Mouse (Mus musculus) liver, adult (tissue): ENCODE data around the gene D430042O09Rik.

Source experiments
- GATA4 ChIP-seq: IDR thresholded peaks from 2 replicates; pipeline ENCODE4 v1.6.1; 2014; ENCODE audit warnings: mild to moderate bottlenecking, low read length; ENCODE audit not compliant: insufficient replicate concordance

Gene D430042O09Rik

GRCm38 (mm10) chr7:125872202-125872580 lies 164.5 kb downstream of the D430042O09Rik start:
- TF ChIP-seq GATA4 = no peak

- TF ChIP-seq GATA4 = no peak
Observed at GRCm38 (mm10) chr7:125872874-125873273, 165.2 kb downstream of the D430042O09Rik start.

- TF ChIP-seq GATA4 = no peak
Observed at GRCm38 (mm10) chr7:125873971-125874495, 166.3 kb downstream of the D430042O09Rik start.

GRCm38 (mm10) chr7:125878040-125878439 lies 170.4 kb downstream of the D430042O09Rik start:
- TF ChIP-seq GATA4 = no peak

- no peak for TF ChIP-seq GATA4
Observed at GRCm38 (mm10) chr7:125883232-125883631, 175.5 kb downstream of the D430042O09Rik start.

DNA sequence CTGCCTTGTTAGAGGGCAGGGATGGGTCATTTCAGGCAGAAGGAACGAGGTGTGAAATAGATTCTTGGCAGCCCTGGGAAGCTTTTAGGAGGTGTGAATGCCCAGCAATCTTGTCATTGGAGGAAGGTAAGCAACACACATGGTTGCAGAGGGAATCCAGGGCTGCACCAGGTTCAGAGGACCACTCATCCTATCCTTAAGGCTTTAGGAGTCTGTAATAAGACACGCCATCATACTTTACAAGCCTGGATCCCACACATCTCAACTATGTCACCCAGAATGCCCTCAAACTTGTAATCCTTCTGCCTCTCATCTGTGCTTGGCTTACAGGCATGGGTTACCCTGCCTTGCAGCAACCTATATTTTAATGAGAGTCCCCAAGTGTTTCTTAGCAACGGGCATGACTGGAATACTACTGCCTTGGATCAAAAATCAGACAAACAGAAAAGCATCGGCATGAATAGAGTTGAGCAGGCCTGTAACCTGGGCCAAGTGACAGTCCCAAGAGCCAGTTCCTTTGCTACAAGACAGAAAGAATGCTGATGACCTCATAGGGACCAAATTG lies 178.5 kb downstream of the D430042O09Rik start:
- TF ChIP-seq GATA4 = no peak

- no peak for TF ChIP-seq GATA4
Observed at GRCm38 (mm10) chr7:125887124-125887523, 179.4 kb downstream of the D430042O09Rik start.

- TF ChIP-seq GATA4 = no peak
Observed at GRCm38 (mm10) chr7:125887761-125888160, 180.1 kb downstream of the D430042O09Rik start.

GRCm38 (mm10) chr7:125888373-125888772 lies 180.7 kb downstream of the D430042O09Rik start:
- TF ChIP-seq GATA4 = no peak

DNA sequence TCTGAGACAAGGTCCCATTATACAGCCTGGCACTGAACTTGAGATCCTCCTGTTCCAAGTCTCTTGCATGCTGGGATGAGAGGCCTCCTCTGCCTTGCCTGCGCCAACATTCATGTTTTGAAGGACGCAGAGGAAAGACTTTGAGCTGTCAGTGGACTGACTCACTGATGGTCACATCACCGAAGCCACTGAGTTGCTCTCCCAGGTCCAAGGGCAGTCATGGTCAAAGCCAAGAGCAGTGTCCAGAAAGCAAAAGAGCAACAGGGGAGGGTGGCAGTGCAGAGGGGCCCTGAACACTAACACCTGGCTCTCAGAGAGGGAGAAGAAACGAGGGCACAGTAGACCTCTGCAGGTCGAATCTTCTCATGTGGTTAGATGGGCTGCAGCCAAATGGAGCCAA lies 185.9 kb downstream of the D430042O09Rik start:
- no peak for TF ChIP-seq GATA4

- no peak for TF ChIP-seq GATA4
Observed at GRCm38 (mm10) chr7:125897059-125897458, 189.4 kb downstream of the D430042O09Rik start.

GRCm38 (mm10) chr7:125899036-125899435 lies 191.3 kb downstream of the D430042O09Rik start:
- no peak for TF ChIP-seq GATA4

GRCm38 (mm10) chr7:125899916-125900315 lies 192.2 kb downstream of the D430042O09Rik start:
- TF ChIP-seq GATA4 = no peak

DNA sequence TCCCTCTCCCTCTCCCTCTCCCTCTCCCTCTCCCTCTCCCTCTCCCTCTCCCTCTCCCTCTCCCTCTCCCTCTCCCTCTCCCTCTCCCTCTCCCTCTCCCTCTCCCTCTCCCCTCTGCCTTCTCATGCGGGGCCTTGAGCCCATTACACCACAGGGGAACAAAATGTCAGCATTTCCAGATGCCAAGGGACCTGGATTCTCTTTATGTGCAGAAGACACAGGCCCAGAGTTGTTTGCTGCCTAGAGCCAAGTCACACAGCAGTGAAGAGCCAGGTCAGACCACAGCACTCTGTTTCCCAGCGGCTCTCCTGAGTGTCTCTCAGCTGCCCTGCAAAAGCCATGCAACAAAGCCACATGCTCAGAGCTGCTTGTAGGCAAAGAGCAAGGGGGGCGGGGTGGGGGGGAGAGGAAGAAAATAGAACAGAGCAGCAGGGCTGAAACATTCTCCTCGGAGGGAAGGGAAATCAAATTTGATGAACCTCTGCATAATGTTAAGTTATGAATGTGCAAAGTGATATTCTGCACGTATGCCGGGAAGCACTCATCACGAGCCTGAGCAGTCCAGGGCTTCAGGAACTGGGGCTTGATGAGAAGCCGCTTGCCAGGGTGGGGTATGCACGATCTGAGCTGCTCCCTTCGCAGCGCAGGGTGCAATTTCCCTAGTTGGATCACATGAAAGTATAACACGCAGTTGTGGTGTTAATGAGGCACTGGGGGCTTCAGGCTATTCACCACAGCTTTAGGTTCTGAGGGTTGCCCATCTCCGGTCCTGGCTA lies 192.9 kb downstream of the D430042O09Rik start:
- no peak for TF ChIP-seq GATA4

DNA sequence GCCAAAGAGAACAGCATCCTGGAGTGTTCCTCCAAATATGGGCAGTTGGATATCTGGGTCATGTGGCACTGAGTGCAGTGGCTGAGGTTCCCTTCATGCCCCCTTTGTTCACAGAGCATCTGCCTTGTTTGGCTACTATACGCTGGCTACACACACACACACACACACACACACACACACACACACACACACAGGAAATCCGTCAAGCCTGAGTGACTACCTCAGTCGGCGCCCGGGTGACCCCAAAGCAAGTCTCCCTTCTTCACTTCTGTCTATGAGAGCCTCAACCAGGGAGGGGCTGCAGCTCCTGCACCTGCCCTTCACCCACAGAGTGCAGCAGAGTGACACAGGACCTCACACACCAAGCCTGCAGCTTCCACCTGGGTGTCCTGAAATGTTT lies 213.1 kb downstream of the D430042O09Rik start:
- no peak for TF ChIP-seq GATA4

DNA sequence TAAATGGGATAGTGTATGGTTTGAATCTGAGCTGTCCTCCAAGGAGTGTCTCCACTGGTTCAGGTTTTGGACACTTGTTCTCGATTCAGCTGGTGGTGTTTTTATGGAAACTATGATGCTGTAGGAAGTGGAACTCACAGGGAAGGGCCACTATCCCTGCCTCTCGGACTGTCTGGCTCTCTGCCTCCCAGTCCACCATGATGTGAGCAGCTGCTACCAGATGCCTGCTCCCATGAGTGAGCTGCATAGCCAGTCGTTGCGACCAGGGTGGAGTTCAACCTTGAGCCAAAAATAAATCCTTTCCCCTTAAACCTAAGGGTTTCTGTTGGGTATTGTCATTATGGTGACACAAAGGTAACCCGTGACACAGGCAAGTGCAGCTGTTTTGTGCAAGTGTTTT lies 216.4 kb downstream of the D430042O09Rik start:
- TF ChIP-seq GATA4 = no peak
